25 mouse cellular contexts compared by ENCODE assay signal in genomic region chr11:64655162-64655561, GRCm38 (mm10).
DNase-seq lines count a peak whose midpoint lies in the region; ATAC-seq and TF ChIP-seq lines count a peak whose summit lies in the region.
"Had no signal": no experiment of that assay in that cellular context is flagged by ENCODE, and none has a peak within 500 bp of the region (broad histone marks: within the 10 kb centered on the region; RNA-seq: fewer than 3 reads in every experiment).

No protein-coding gene starts in this region.

- no peaks in the 10 kb centered on the region for H3K9me3 ChIP-seq in lung, postnatal 0 days (ENCODE audit: low read length)
- H3K9me3 ChIP-seq: embryonic facial prominence, embryonic 10.5 days; forebrain, embryonic 10.5 days; hindbrain, embryonic 10.5 days; liver, embryonic 13.5 days; midbrain, embryonic 10.5 days had no signal

- no peak for TF ChIP-seq POLR2A in kidney, adult 2 months (IDR thresholded peaks at IDR 0.05; ENCODE audit: low read depth, low read length)

- POLR2A ChIA-PET in Patski (lab: Charles Lee) = no interaction called here

- no peak for TF ChIP-seq EP300 in lung, postnatal 0 days (IDR thresholded peaks at IDR 0.05)

- H3K4me3 ChIP-seq in kidney, adult 2 months (ENCODE audit: insufficient read depth, low read depth, low read length) = no peak overlapping the region
- H3K4me3 ChIP-seq in lung, postnatal 0 days (ENCODE audit: low read depth, low read length) = no peak overlapping the region
- H3K4me3 ChIP-seq: embryonic facial prominence, embryonic 10.5 days; forebrain, embryonic 10.5 days; heart, adult 2 months; hindbrain, embryonic 10.5 days; liver, embryonic 13.5 days; midbrain, embryonic 10.5 days had no signal

- no peak overlapping the region for H3K9ac ChIP-seq in lung, postnatal 0 days (replicated peaks; ENCODE audit: low read depth)
- H3K9ac ChIP-seq: liver, embryonic 13.5 days had no signal

- no peak for TF ChIP-seq CTCF in kidney, adult 2 months (conservative IDR thresholded peaks at IDR 0.05; ENCODE audit: insufficient read depth, insufficient read length, low read depth, low read length)
- no peak for TF ChIP-seq CTCF in lung, postnatal 0 days (IDR thresholded peaks at IDR 0.05)
- no peak for TF ChIP-seq CTCF in Patski (IDR thresholded peaks at IDR 0.05)

- 0 out of 2 replicates have a peak, but pooled peaks have one; percentile 27 for ATAC-seq in lung, postnatal 0 days
- ATAC-seq in Patski = peak; percentile 74
- ATAC-seq in megakaryocyte, adult 5-6 weeks (ENCODE audit: poor library complexity, severe bottlenecking) = peak; percentile 98
- ATAC-seq: forebrain, embryonic 16.5 days; hindbrain, postnatal 0 days; intestine, embryonic 16.5 days had no signal

- H3K27ac ChIP-seq in kidney, adult 2 months (ENCODE audit: insufficient read depth, low read depth, low read length) = no peak overlapping the region
- H3K27ac ChIP-seq in lung, postnatal 0 days (ENCODE audit: low read length) = no peak overlapping the region
- H3K27ac ChIP-seq: embryonic facial prominence, embryonic 10.5 days; forebrain, embryonic 10.5 days; heart, adult 2 months; hindbrain, embryonic 10.5 days; hindbrain, postnatal 0 days; kidney, postnatal 0 days; liver, embryonic 13.5 days; midbrain, embryonic 10.5 days had no signal

- H3K4me2 ChIP-seq in lung, postnatal 0 days (replicated peaks; ENCODE audit: low read depth, low read length) = no peak overlapping the region
- H3K4me2 ChIP-seq: liver, embryonic 13.5 days had no signal

- WGBS in kidney, adult 2 months = 86% methylated on average over 1 of the region's 1 CpGs
- WGBS in lung, postnatal 0 days = 52% methylated on average over 1 of the region's 1 CpGs

- peak; percentile 18 for DNase-seq in kidney, adult 2 months
- no peak for DNase-seq in kidney, postnatal 25 days
- DNase-seq in lung, postnatal 0 days (ENCODE audit: low spot score) = peak; percentile 58
- no peak for DNase-seq in lung, postnatal 14 days
- DNase-seq in Patski (ENCODE audit: low read depth, low spot score) = peak; percentile 64
- no peak for DNase-seq in ovary, postnatal 36 days (ENCODE audit: low spot score)
- DNase-seq in cerebellum, adult 11-12 months = no peak
- DNase-seq: adrenal gland, postnatal 10 days; B cell, adult 2 months; cerebellum, adult 8-10 months; gastrocnemius, postnatal 14 days; liver, embryonic 13.5 days; retina, postnatal 1 day; right cerebral cortex, postnatal 25 days; spleen, adult 18-20 months had no signal

- in situ Hi-C loops in Patski (cut with MboI; ENCODE audit: low pct_unique_long_range_greater_than_20kb) = loop anchor here (5.0 kb wide), 1 partner anchor 47 kb away; no protein-coding TSS in a partner anchor

- no peaks in the 10 kb centered on the region for H3K27me3 ChIP-seq in kidney, adult 2 months (replicated peaks; ENCODE audit: control insufficient read depth, insufficient read depth, low read length)
- H3K27me3 ChIP-seq in lung, postnatal 0 days (replicated peaks; ENCODE audit: insufficient read depth, low read length) = no peaks in the 10 kb centered on the region
- no peaks in the 10 kb centered on the region for H3K27me3 ChIP-seq in Patski
- H3K27me3 ChIP-seq: liver, embryonic 13.5 days had no signal

- H3K4me1 ChIP-seq in kidney, adult 2 months (ENCODE audit: control insufficient read depth, insufficient read depth, low read length) = no peaks in the 10 kb centered on the region
- no peaks in the 10 kb centered on the region for H3K4me1 ChIP-seq in lung, postnatal 0 days (ENCODE audit: insufficient read depth, low read depth, low read length)
- H3K4me1 ChIP-seq: liver, embryonic 13.5 days had no signal

- H3K36me3 ChIP-seq in kidney, adult 2 months (ENCODE audit: control insufficient read depth, insufficient read depth, low read length) = no peaks in the 10 kb centered on the region
- H3K36me3 ChIP-seq in lung, postnatal 0 days (ENCODE audit: insufficient read depth, low read length) = no peaks in the 10 kb centered on the region
- H3K36me3 ChIP-seq: embryonic facial prominence, embryonic 10.5 days; forebrain, embryonic 10.5 days; hindbrain, embryonic 10.5 days; liver, embryonic 13.5 days; midbrain, embryonic 10.5 days had no signal

- CTCF ChIA-PET in Patski (lab: Charles Lee) = interaction anchor here (0.9 to 1.4 kb wide), 2 partner anchors 16 to 178 kb away, joined by 3 read pairs; no protein-coding TSS in a partner anchor

Comparison
In these comparisons a context has a peak if more than half of its experiments do, and no peak if none do; other contexts are left out.
1. DNase-seq: peak in kidney, adult 2 months (single experiment), lung, postnatal 0 days (single experiment) and Patski (single experiment); none in kidney, postnatal 25 days (0 of 2), lung, postnatal 14 days (single experiment), ovary, postnatal 36 days (single experiment) and cerebellum, adult 11-12 months (single experiment).
2. ATAC-seq: peak in every context shown above with its lines; median percentile 98 in megakaryocyte, adult 5-6 weeks; 74 in Patski; 27 in lung, postnatal 0 days.